Mouse (Mus musculus): ENCODE measurements around the gene Rrad. TPM values are rescaled to one million over a fixed set of nuclear protein-coding genes. Genes with fewer than 3 reads are reported as not detected.
"Not testable (repeated sequence)": the region's sequence is repeated elsewhere in the genome, so short reads cannot be mapped to it uniquely, and the experiment has no call there.

Rrad gene
- polyA plus RNA-seq (2012; ENCODE audit: insufficient read depth, insufficient read length, missing spikeins) = 22.5 and 23.8 TPM in 2 replicates

GRCm38 (mm10) chr8:104630981-104631663, at the start of gene Rrad:
TSS of gene Rrad (minus strand) at chr8:104631327.
- TF ChIP-seq POLR2A (IDR thresholded peaks at IDR 0.05; ENCODE audit: borderline replicate concordance, low read depth, low read length) (no peak), CTCF (IDR thresholded peaks at IDR 0.05; ENCODE audit: low read depth, low read length) (no peak)
- peaks cover 11% of the 10 kb centered on the region for H3K4me1 ChIP-seq (ENCODE audit: control insufficient read depth, insufficient read depth, low read length)
- peak within 1 kb of the TSS; percentile 62 for H3K4me3 ChIP-seq (ENCODE audit: insufficient read depth, low read length)
- peak within 1 kb of the TSS; percentile 94 for H3K27ac ChIP-seq (ENCODE audit: insufficient read depth, low read depth, low read length)

- Histone ChIP-seq H3K27ac (ENCODE audit: insufficient read depth, low read depth, low read length) (no peak overlapping the region), H3K4me3 (ENCODE audit: insufficient read depth, low read length) (no peak overlapping the region), H3K4me1 (ENCODE audit: control insufficient read depth, insufficient read depth, low read length) (no peaks in the 10 kb centered on the region)
- TF ChIP-seq CTCF (IDR thresholded peaks at IDR 0.05; ENCODE audit: low read depth, low read length) = no peak
- TF ChIP-seq POLR2A (IDR thresholded peaks at IDR 0.05; ENCODE audit: borderline replicate concordance, low read depth, low read length) = no peak
Measured at GRCm38 (mm10) chr8:104655614-104656013, 24.5 kb upstream of the Rrad start.

DNA sequence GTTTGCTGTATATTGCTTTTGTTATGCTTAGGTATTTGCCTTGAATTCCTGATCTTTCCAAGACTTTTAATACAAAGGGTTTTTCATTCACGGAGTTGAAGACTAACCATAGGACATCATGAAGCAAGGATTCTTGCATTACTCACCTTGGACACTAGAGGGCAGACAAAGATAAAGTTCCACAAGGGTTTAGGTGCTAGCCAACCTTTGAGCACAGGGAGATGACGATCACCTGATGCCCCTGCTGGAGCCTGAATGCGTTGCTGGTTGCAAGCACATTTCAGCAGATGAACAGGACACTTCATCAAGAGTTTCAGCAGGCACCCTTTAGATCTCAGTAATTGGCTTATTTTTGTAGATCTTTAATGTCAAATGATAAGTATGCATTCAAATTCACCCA, 23.9 kb upstream of the Rrad start:
- Histone ChIP-seq H3K4me3 (ENCODE audit: insufficient read depth, low read length) (no peak overlapping the region), H3K4me1 (ENCODE audit: control insufficient read depth, insufficient read depth, low read length) (no peaks in the 10 kb centered on the region), H3K27ac (ENCODE audit: insufficient read depth, low read depth, low read length) (no peak overlapping the region)
- TF ChIP-seq POLR2A (IDR thresholded peaks at IDR 0.05; ENCODE audit: borderline replicate concordance, low read depth, low read length) (no peak), CTCF (IDR thresholded peaks at IDR 0.05; ENCODE audit: low read depth, low read length) (peak; percentile 32; the same call in 1 of the 2 replicates)

- not testable (repeated sequence) for H3K4me3 ChIP-seq (ENCODE audit: insufficient read depth, low read length); H3K27ac ChIP-seq (ENCODE audit: insufficient read depth, low read depth, low read length); H3K4me1 ChIP-seq (ENCODE audit: control insufficient read depth, insufficient read depth, low read length)
Measured at GRCm38 (mm10) chr8:104644187-104644586, 13.1 kb upstream of the Rrad start.

- Histone ChIP-seq H3K4me1 (ENCODE audit: control insufficient read depth, insufficient read depth, low read length) (peaks cover 19% of the 10 kb centered on the region), H3K27ac (ENCODE audit: insufficient read depth, low read depth, low read length) (peak overlapping the region; percentile 62), H3K4me3 (ENCODE audit: insufficient read depth, low read length) (peak overlapping the region; percentile 72)
- TF ChIP-seq POLR2A (IDR thresholded peaks at IDR 0.05; ENCODE audit: borderline replicate concordance, low read depth, low read length) = no peak
- no peak for TF ChIP-seq CTCF (IDR thresholded peaks at IDR 0.05; ENCODE audit: low read depth, low read length)
Measured at GRCm38 (mm10) chr8:104642324-104642654, 11.2 kb upstream of the Rrad start.

GRCm38 (mm10) chr8:104641426-104642323, 10.5 kb upstream of the Rrad start, which contains the start of gene Ciao2b:
TSS of gene Ciao2b (minus strand) at chr8:104641965.
- peak within 1 kb of the TSS; percentile 72 for H3K4me3 ChIP-seq (ENCODE audit: insufficient read depth, low read length)
- peaks cover 19% of the 10 kb centered on the region for H3K4me1 ChIP-seq (ENCODE audit: control insufficient read depth, insufficient read depth, low read length)
- H3K27ac ChIP-seq (ENCODE audit: insufficient read depth, low read depth, low read length) = peak within 1 kb of the TSS; percentile 62
- TF ChIP-seq CTCF (IDR thresholded peaks at IDR 0.05; ENCODE audit: low read depth, low read length) (no peak), POLR2A (IDR thresholded peaks at IDR 0.05; ENCODE audit: borderline replicate concordance, low read depth, low read length) (no peak)

GRCm38 (mm10) chr8:104640831-104641370, 9.8 kb upstream of the Rrad start:
- no peak for TF ChIP-seq CTCF (IDR thresholded peaks at IDR 0.05; ENCODE audit: low read depth, low read length)
- peak overlapping the region; percentile 72 for H3K4me3 ChIP-seq (ENCODE audit: insufficient read depth, low read length)
- no peak overlapping the region for H3K27ac ChIP-seq (ENCODE audit: insufficient read depth, low read depth, low read length)
- H3K4me1 ChIP-seq (ENCODE audit: control insufficient read depth, insufficient read depth, low read length) = peaks cover 19% of the 10 kb centered on the region

- Histone ChIP-seq H3K4me3 (ENCODE audit: insufficient read depth, low read length) (peak overlapping the region; percentile 72), H3K27ac (ENCODE audit: insufficient read depth, low read depth, low read length) (no peak overlapping the region), H3K4me1 (ENCODE audit: control insufficient read depth, insufficient read depth, low read length) (peaks cover 19% of the 10 kb centered on the region)
- TF ChIP-seq POLR2A (IDR thresholded peaks at IDR 0.05; ENCODE audit: borderline replicate concordance, low read depth, low read length) = no peak
Measured at GRCm38 (mm10) chr8:104640241-104640640, 9.1 kb upstream of the Rrad start.

GRCm38 (mm10) chr8:104638010-104638409, 6.9 kb upstream of the Rrad start:
- H3K4me3 ChIP-seq (ENCODE audit: insufficient read depth, low read length) = no peak overlapping the region
- no peak for TF ChIP-seq CTCF (IDR thresholded peaks at IDR 0.05; ENCODE audit: low read depth, low read length)
- no peak for TF ChIP-seq POLR2A (IDR thresholded peaks at IDR 0.05; ENCODE audit: borderline replicate concordance, low read depth, low read length)
- no peak overlapping the region for H3K27ac ChIP-seq (ENCODE audit: insufficient read depth, low read depth, low read length)
- H3K4me1 ChIP-seq (ENCODE audit: control insufficient read depth, insufficient read depth, low read length) = peaks cover 21% of the 10 kb centered on the region

Measured in bone marrow macrophage, adult 2 months (primary cell).